Mouse (Mus musculus) hindbrain, embryonic 10.5 days (tissue): ENCODE results near the gene Ahcyl2. TPM values are rescaled to one million over a fixed set of nuclear protein-coding genes. Genes with fewer than 3 reads are reported as not detected.
"Not testable (repeated sequence)": the region's sequence is repeated elsewhere in the genome, so short reads cannot be mapped to it uniquely, and the experiment has no call there.

Experiments used
- DNase-seq: peaks from one replicate; pipeline ENCODE4 v3.0.0-alpha.2; 2017; ENCODE audit warnings: low spot score
- H3K27ac ChIP-seq: fragments of 300-500 bp; sonication (generic); 2 replicates; pipeline ENCODE4 v1.5.1; 2016; ENCODE audit warnings: mild to moderate bottlenecking, moderate library complexity
- H3K27me3 ChIP-seq: fragments of 300-500 bp; sonication (generic); 2 replicates; pipeline ENCODE4 v1.6.1; 2016; ENCODE audit warnings: mild to moderate bottlenecking; ENCODE audit not compliant: poor library complexity, insufficient read depth, severe bottlenecking
- H3K36me3 ChIP-seq: fragments of 300-500 bp; sonication (generic); 2 replicates; pipeline ENCODE4 v1.6.1; 2016; ENCODE audit warnings: mild to moderate bottlenecking, moderate library complexity
- H3K4me1 ChIP-seq: fragments of 300-500 bp; sonication (generic); replicated peaks from 2 replicates; pipeline ENCODE4 v1.6.1; 2016; ENCODE audit warnings: mild to moderate bottlenecking
- H3K4me3 ChIP-seq: fragments of 300-500 bp; sonication (generic); 2 replicates; pipeline ENCODE4 v1.5.1; 2016; ENCODE audit warnings: mild to moderate bottlenecking, moderate library complexity
- H3K9me3 ChIP-seq: fragments of 300-500 bp; sonication (generic); 2 replicates; pipeline ENCODE4 v1.6.1; 2016; ENCODE audit warnings: mild to moderate bottlenecking, moderate library complexity
- WGBS: fragments of 180-500 bp; shearing (Covaris S2); methylation state at CpG from one replicate; pipeline ENCODE4 v1.1.7; 2016; 5-methylcytosine and 5-hydroxymethylcytosine counted together
- polyA plus RNA-seq: library from polyadenylated mRNA; unstranded; fragments of >200 nt; fragmentation: Nextera tagmentation; extraction: Ambion mirVana; gene quantifications from 2 replicates; pipeline ENCODE4 v1.2.1, GENCODE M21; 2016

Gene Ahcyl2
- polyA plus RNA-seq, 1 experiment from 2014 or later: 13.0 TPM

- Histone ChIP-seq H3K36me3 (peaks cover 89% of the 10 kb centered on the region), H3K27me3 (no peaks in the 10 kb centered on the region), H3K9me3 (no peaks in the 10 kb centered on the region), H3K27ac (no peak overlapping the region), H3K4me1 (no peaks in the 10 kb centered on the region), H3K4me3 (no peak overlapping the region)
- DNase-seq: no peak
- WGBS: 90% methylated on average over 5 of the region's 5 CpGs
Observed at GRCm38 (mm10) chr6:29756001-29756400, 11.8 kb upstream of the Ahcyl2 start.

GRCm38 (mm10) chr6:29756476-29756875 lies 11.3 kb upstream of the Ahcyl2 start:
- Histone ChIP-seq H3K27ac (no peak overlapping the region), H3K9me3 (no peaks in the 10 kb centered on the region), H3K27me3 (no peaks in the 10 kb centered on the region), H3K4me3 (no peak overlapping the region), H3K36me3 (peaks cover 90% of the 10 kb centered on the region), H3K4me1 (no peaks in the 10 kb centered on the region)
- 88% methylated on average over 4 of the region's 4 CpGs for WGBS
- DNase-seq: no peak

GRCm38 (mm10) chr6:29758417-29758816 lies 9.4 kb upstream of the Ahcyl2 start:
- Histone ChIP-seq H3K36me3 (peaks cover 84% of the 10 kb centered on the region), H3K27ac (no peak overlapping the region), H3K4me1 (no peaks in the 10 kb centered on the region), H3K27me3 (no peaks in the 10 kb centered on the region), H3K4me3 (no peak overlapping the region), H3K9me3 (no peaks in the 10 kb centered on the region)
- WGBS: 42% methylated on average over 4 of the region's 4 CpGs
- DNase-seq: peak; percentile 70

- H3K27ac ChIP-seq: no peak overlapping the region
- 84% methylated on average over 13 of the region's 13 CpGs for WGBS
- H3K4me3 ChIP-seq: no peak overlapping the region
- no peaks in the 10 kb centered on the region for H3K4me1 ChIP-seq
- peaks cover 76% of the 10 kb centered on the region for H3K36me3 ChIP-seq
- H3K9me3 ChIP-seq: no peaks in the 10 kb centered on the region
- no peaks in the 10 kb centered on the region for H3K27me3 ChIP-seq
- no peak for DNase-seq
Observed at GRCm38 (mm10) chr6:29759012-29759679, 8.7 kb upstream of the Ahcyl2 start.

- not testable (repeated sequence) for H3K4me1 ChIP-seq, DNase-seq, H3K4me3 ChIP-seq, H3K27me3 ChIP-seq, H3K27ac ChIP-seq, H3K9me3 ChIP-seq
- WGBS: 93% methylated on average over 2 of the region's 2 CpGs
- peaks cover 64% of the 10 kb centered on the region for H3K36me3 ChIP-seq
Observed at GRCm38 (mm10) chr6:29760397-29760796, 7.4 kb upstream of the Ahcyl2 start.

- H3K4me1 ChIP-seq: no peaks in the 10 kb centered on the region
- WGBS: 90% methylated on average over 4 of the region's 4 CpGs
- no peak overlapping the region for H3K27ac ChIP-seq
- no peak overlapping the region for H3K4me3 ChIP-seq
- no peak for DNase-seq
- no peaks in the 10 kb centered on the region for H3K9me3 ChIP-seq
- peaks cover 55% of the 10 kb centered on the region for H3K36me3 ChIP-seq
- H3K27me3 ChIP-seq: no peaks in the 10 kb centered on the region
Observed at GRCm38 (mm10) chr6:29761282-29761681, 6.5 kb upstream of the Ahcyl2 start.

- 67% methylated on average over 4 of the region's 4 CpGs for WGBS
- H3K4me1 ChIP-seq: no peaks in the 10 kb centered on the region
Observed at GRCm38 (mm10) chr6:29762524-29762923, 5.3 kb upstream of the Ahcyl2 start.

GRCm38 (mm10) chr6:29766874-29767273 lies 937 bp upstream of the Ahcyl2 start:
- Histone ChIP-seq H3K4me1 (peaks cover 21% of the 10 kb centered on the region; the same call in 1 of the 2 replicates), H3K27me3 (no peaks in the 10 kb centered on the region), H3K36me3 (peaks cover 4% of the 10 kb centered on the region), H3K4me3 (no peak overlapping the region), H3K27ac (no peak overlapping the region), H3K9me3 (no peaks in the 10 kb centered on the region)
- WGBS: 93% methylated on average over 2 of the region's 2 CpGs
- DNase-seq: no peak

More at GRCm38 (mm10) chr6:29762524-29762923, 5.3 kb upstream of the Ahcyl2 start:
- H3K27me3 ChIP-seq: no peaks in the 10 kb centered on the region
- no peak overlapping the region for H3K27ac ChIP-seq
- peaks cover 42% of the 10 kb centered on the region for H3K36me3 ChIP-seq
- DNase-seq: peak; percentile 20
- no peaks in the 10 kb centered on the region for H3K9me3 ChIP-seq
- H3K4me3 ChIP-seq: no peak overlapping the region

GRCm38 (mm10) chr6:29768791-29769441 lies 1.1 kb downstream of the Ahcyl2 start:
- peak overlapping the region; percentile 91 for H3K27ac ChIP-seq
- WGBS: under 1% methylated on average over 49 of the region's 50 CpGs
- no peaks in the 10 kb centered on the region for H3K9me3 ChIP-seq
- H3K36me3 ChIP-seq: no peaks in the 10 kb centered on the region
- peaks cover 21% of the 10 kb centered on the region; the same call in 1 of the 2 replicates for H3K4me1 ChIP-seq
- H3K27me3 ChIP-seq: no peaks in the 10 kb centered on the region
- peak overlapping the region; percentile 90 for H3K4me3 ChIP-seq
- DNase-seq: no peak

GRCm38 (mm10) chr6:29770672-29771321 lies 3.0 kb downstream of the Ahcyl2 start:
- WGBS: 67% methylated on average over 2 of the region's 2 CpGs
- no peak overlapping the region for H3K4me3 ChIP-seq

GRCm38 (mm10) chr6:29772236-29772635 lies 4.4 kb downstream of the Ahcyl2 start:
- H3K27me3 ChIP-seq: no peaks in the 10 kb centered on the region
- no peak overlapping the region for H3K27ac ChIP-seq
- no peaks in the 10 kb centered on the region for H3K9me3 ChIP-seq
- DNase-seq: no peak
- 95% methylated on average over 3 of the region's 3 CpGs for WGBS
- H3K4me3 ChIP-seq: no peak overlapping the region
- no peaks in the 10 kb centered on the region for H3K36me3 ChIP-seq
- H3K4me1 ChIP-seq: peaks cover 21% of the 10 kb centered on the region; the same call in 1 of the 2 replicates

More at GRCm38 (mm10) chr6:29770672-29771321, 3.0 kb downstream of the Ahcyl2 start:
- no peaks in the 10 kb centered on the region for H3K9me3 ChIP-seq
- no peaks in the 10 kb centered on the region for H3K27me3 ChIP-seq
- no peak for DNase-seq
- H3K4me1 ChIP-seq: peaks cover 21% of the 10 kb centered on the region; the same call in 1 of the 2 replicates
- no peaks in the 10 kb centered on the region for H3K36me3 ChIP-seq
- H3K27ac ChIP-seq: no peak overlapping the region

- Histone ChIP-seq H3K4me1 (peaks cover 13% of the 10 kb centered on the region; the same call in 1 of the 2 replicates), H3K27ac (no peak overlapping the region), H3K36me3 (peaks cover 3% of the 10 kb centered on the region; the same call in 1 of the 2 replicates), H3K9me3 (no peaks in the 10 kb centered on the region), H3K27me3 (no peaks in the 10 kb centered on the region), H3K4me3 (no peak overlapping the region)
- WGBS: 83% methylated on average over 1 of the region's 1 CpGs
- no peak for DNase-seq
Observed at GRCm38 (mm10) chr6:29774161-29774560, 6.3 kb downstream of the Ahcyl2 start.

- no peak for DNase-seq
- 96% methylated on average over 1 of the region's 1 CpGs for WGBS
- Histone ChIP-seq H3K36me3 (peaks cover 3% of the 10 kb centered on the region; the same call in 1 of the 2 replicates), H3K4me3 (no peak overlapping the region), H3K27ac (no peak overlapping the region), H3K4me1 (peaks cover 6% of the 10 kb centered on the region; the same call in 1 of the 2 replicates), H3K9me3 (no peaks in the 10 kb centered on the region), H3K27me3 (no peaks in the 10 kb centered on the region)
Observed at GRCm38 (mm10) chr6:29775609-29776008, 7.8 kb downstream of the Ahcyl2 start.
